Mouse (Mus musculus) limb, embryonic 11.5 days (tissue): ENCODE results near the gene Kctd5. TPM values are rescaled to one million over a fixed set of nuclear protein-coding genes. Genes with fewer than 3 reads are reported as not detected.
"Not testable (repeated sequence)": the region's sequence is repeated elsewhere in the genome, so short reads cannot be mapped to it uniquely, and the experiment has no call there.

Experiments
- ATAC-seq: fragments of 200-750 bp; cut with Nextera tagmentation; 2 replicates; pipeline ENCODE4 v1.8.0; 2017; ENCODE audit warnings: low read depth; ENCODE audit not compliant: insufficient number of reproducible peaks, low FRiP score, low TSS enrichment
- DNase-seq: peaks from one replicate; pipeline ENCODE4 v3.0.0-alpha.2; 2015; ENCODE audit warnings: low spot score
- H3K27ac ChIP-seq: fragments of 300-500 bp; sonication (generic); replicated peaks from 2 replicates; pipeline ENCODE4 v1.5.1; 2014; ENCODE audit warnings: low read depth, mild to moderate bottlenecking, low read length
- H3K27me3 ChIP-seq: fragments of 300-500 bp; sonication (generic); 2 replicates; pipeline ENCODE4 v1.6.1; 2014; ENCODE audit warnings: mild to moderate bottlenecking, low read length, mixed read lengths; ENCODE audit not compliant: control insufficient read depth, insufficient read depth
- H3K36me3 ChIP-seq: fragments of 300-500 bp; sonication (generic); 2 replicates; pipeline ENCODE4 v1.6.1; 2014; ENCODE audit warnings: mild to moderate bottlenecking, low read length, moderate library complexity, mixed read lengths; ENCODE audit not compliant: control insufficient read depth, insufficient read depth
- H3K4me1 ChIP-seq: fragments of 300-500 bp; sonication (generic); 2 replicates; pipeline ENCODE4 v1.6.1; 2014; ENCODE audit warnings: low read length, mixed read lengths; ENCODE audit not compliant: control insufficient read depth, insufficient read depth
- H3K4me2 ChIP-seq: fragments of 300-500 bp; sonication (generic); 2 replicates; pipeline ENCODE4 v1.6.1; 2014; ENCODE audit warnings: low read depth, mild to moderate bottlenecking, moderate library complexity; ENCODE audit not compliant: severe bottlenecking
- H3K4me3 ChIP-seq: fragments of 300-500 bp; sonication (generic); 2 replicates; pipeline ENCODE4 v1.5.1; 2014; ENCODE audit warnings: low read depth, low read length
- H3K9ac ChIP-seq: fragments of 300-500 bp; sonication (generic); 2 replicates; pipeline ENCODE4 v1.6.1; 2014; ENCODE audit warnings: mild to moderate bottlenecking, low read length
- H3K9me3 ChIP-seq: fragments of 300-500 bp; sonication (generic); 2 replicates; pipeline ENCODE4 v1.6.1; 2016; ENCODE audit warnings: low read length; ENCODE audit not compliant: control insufficient read depth
- WGBS: fragments of 180-500 bp; shearing (Covaris S2); extraction: QIAGEN DNeasy Blood & Tissue Kit; methylation state at CpG from one replicate; pipeline ENCODE4 v1.1.7; 2014; 5-methylcytosine and 5-hydroxymethylcytosine counted together
- polyA plus RNA-seq: library from polyadenylated mRNA; unstranded; fragments of >200 nt; fragmentation: Nextera tagmentation; extraction: Ambion mirVana; gene quantifications from 2 replicates; pipeline ENCODE4 v1.2.1, GENCODE M21; 2014

The Kctd5 gene
- polyA plus RNA-seq, 1 experiment from 2014 or later: 91.3 TPM

- H3K36me3 ChIP-seq, H3K9ac ChIP-seq, DNase-seq, H3K4me2 ChIP-seq, ATAC-seq, H3K27me3 ChIP-seq, H3K27ac ChIP-seq, H3K4me1 ChIP-seq, H3K4me3 ChIP-seq, H3K9me3 ChIP-seq: not testable (repeated sequence)
- WGBS: 82% methylated on average over 4 of the region's 4 CpGs
These were observed 13.1 kb upstream of the Kctd5 start for GRCm38 (mm10) chr17:24086399-24086798.

GRCm38 (mm10) chr17:24084593-24084992 is 11.3 kb upstream of the Kctd5 start:
- Histone ChIP-seq H3K9ac (no peak overlapping the region), H3K9me3 (no peaks in the 10 kb centered on the region), H3K4me1 (no peaks in the 10 kb centered on the region), H3K4me2 (no peak overlapping the region), H3K27ac (no peak overlapping the region), H3K4me3 (no peak overlapping the region), H3K27me3 (no peaks in the 10 kb centered on the region), H3K36me3 (peaks cover 3% of the 10 kb centered on the region; the same call in 1 of the 2 replicates)
- no peak for ATAC-seq
- 70% methylated on average over 1 of the region's 1 CpGs for WGBS
- no peak for DNase-seq

GRCm38 (mm10) chr17:24077101-24077500 is 3.8 kb upstream of the Kctd5 start:
- WGBS: 82% methylated on average over 2 of the region's 2 CpGs
- no peak overlapping the region for H3K9ac ChIP-seq
- no peak overlapping the region for H3K4me2 ChIP-seq
- no peaks in the 10 kb centered on the region for H3K27me3 ChIP-seq
- no peak overlapping the region for H3K27ac ChIP-seq
- H3K36me3 ChIP-seq: no peaks in the 10 kb centered on the region; the same call in 1 of the 2 replicates
- H3K4me3 ChIP-seq: no peak overlapping the region
- H3K9me3 ChIP-seq: no peaks in the 10 kb centered on the region
- DNase-seq: no peak
- H3K4me1 ChIP-seq: peaks cover 2% of the 10 kb centered on the region
- no peak for ATAC-seq

- ATAC-seq: no peak
These were observed 3.8 kb downstream of the Kctd5 start for GRCm38 (mm10) chr17:24069531-24069930.

GRCm38 (mm10) chr17:24068271-24068670 is 5.0 kb downstream of the Kctd5 start:
- Histone ChIP-seq H3K27me3 (no peaks in the 10 kb centered on the region), H3K4me2 (no peak overlapping the region), H3K36me3 (0 out of 2 replicates have a peak, but pooled peaks cover 2% of the 10 kb centered on the region), H3K27ac (no peak overlapping the region), H3K4me3 (no peak overlapping the region), H3K4me1 (peaks cover 6% of the 10 kb centered on the region), H3K9me3 (no peaks in the 10 kb centered on the region; the same call in 1 of the 2 replicates), H3K9ac (no peak overlapping the region)
- WGBS: 89% methylated on average over 5 of the region's 5 CpGs
- ATAC-seq (no peak), DNase-seq (no peak)

More at GRCm38 (mm10) chr17:24069531-24069930, 3.8 kb downstream of the Kctd5 start:
- no peak overlapping the region for H3K9ac ChIP-seq
- WGBS: 92% methylated on average over 3 of the region's 3 CpGs
- no peak overlapping the region for H3K27ac ChIP-seq
- H3K4me2 ChIP-seq: no peak overlapping the region
- H3K4me3 ChIP-seq: no peak overlapping the region
- no peaks in the 10 kb centered on the region; the same call in 1 of the 2 replicates for H3K9me3 ChIP-seq
- no peak for DNase-seq
- peaks cover 6% of the 10 kb centered on the region for H3K4me1 ChIP-seq
- H3K36me3 ChIP-seq: 0 out of 2 replicates have a peak, but pooled peaks cover 2% of the 10 kb centered on the region
- H3K27me3 ChIP-seq: no peaks in the 10 kb centered on the region

GRCm38 (mm10) chr17:24062459-24063155 is 10.7 kb downstream of the Kctd5 start:
- H3K4me2 ChIP-seq: no peak overlapping the region
- H3K36me3 ChIP-seq: peaks cover 14% of the 10 kb centered on the region

GRCm38 (mm10) chr17:24057730-24058245 is 15.5 kb downstream of the Kctd5 start:
- H3K27me3 ChIP-seq: no peaks in the 10 kb centered on the region
- no peaks in the 10 kb centered on the region for H3K9me3 ChIP-seq
- H3K36me3 ChIP-seq: peaks cover 30% of the 10 kb centered on the region
- no peak for DNase-seq
- WGBS: 90% methylated on average over 5 of the region's 5 CpGs
- no peak overlapping the region for H3K4me2 ChIP-seq
- ATAC-seq: no peak
- no peak overlapping the region for H3K4me3 ChIP-seq
- no peaks in the 10 kb centered on the region for H3K4me1 ChIP-seq
- H3K27ac ChIP-seq: no peak overlapping the region
- no peak overlapping the region for H3K9ac ChIP-seq

More at GRCm38 (mm10) chr17:24062459-24063155, 10.7 kb downstream of the Kctd5 start:
- H3K27ac ChIP-seq: no peak overlapping the region
- no peaks in the 10 kb centered on the region for H3K27me3 ChIP-seq
- no peaks in the 10 kb centered on the region for H3K4me1 ChIP-seq
- no peak overlapping the region for H3K4me3 ChIP-seq
- DNase-seq (no peak), ATAC-seq (no peak)
- H3K9ac ChIP-seq: no peak overlapping the region
- WGBS: 89% methylated on average over 4 of the region's 4 CpGs
- no peaks in the 10 kb centered on the region; the same call in 1 of the 2 replicates for H3K9me3 ChIP-seq

- Histone ChIP-seq H3K4me1 (no peaks in the 10 kb centered on the region), H3K4me2 (no peak overlapping the region), H3K27me3 (no peaks in the 10 kb centered on the region), H3K27ac (no peak overlapping the region), H3K4me3 (no peak overlapping the region), H3K9me3 (no peaks in the 10 kb centered on the region), H3K9ac (no peak overlapping the region), H3K36me3 (peaks cover 30% of the 10 kb centered on the region)
- DNase-seq: no peak
- WGBS: 94% methylated on average over 14 of the region's 14 CpGs
- no peak for ATAC-seq
These were observed 16.4 kb downstream of the Kctd5 start for GRCm38 (mm10) chr17:24056636-24057625.
